Mouse (Mus musculus) testis, adult 2 months (tissue): ENCODE data around the gene Cd96.

Experiments
- CTCF ChIP-seq: fragments of 200-500 bp; IDR thresholded peaks from 2 replicates; pipeline ENCODE4 v1.5.1; 2012; ENCODE audit warnings: low read depth, mild to moderate bottlenecking, inconsistent platforms, low read length, moderate library complexity; ENCODE audit not compliant: control insufficient read depth, insufficient read depth, insufficient replicate concordance
- POLR2A ChIP-seq: fragments of 200-500 bp; IDR thresholded peaks from 2 replicates; pipeline ENCODE4 v1.6.1; 2012; ENCODE audit warnings: low read depth, mild to moderate bottlenecking, inconsistent platforms, low read length, moderate library complexity; ENCODE audit not compliant: control insufficient read depth

DNA sequence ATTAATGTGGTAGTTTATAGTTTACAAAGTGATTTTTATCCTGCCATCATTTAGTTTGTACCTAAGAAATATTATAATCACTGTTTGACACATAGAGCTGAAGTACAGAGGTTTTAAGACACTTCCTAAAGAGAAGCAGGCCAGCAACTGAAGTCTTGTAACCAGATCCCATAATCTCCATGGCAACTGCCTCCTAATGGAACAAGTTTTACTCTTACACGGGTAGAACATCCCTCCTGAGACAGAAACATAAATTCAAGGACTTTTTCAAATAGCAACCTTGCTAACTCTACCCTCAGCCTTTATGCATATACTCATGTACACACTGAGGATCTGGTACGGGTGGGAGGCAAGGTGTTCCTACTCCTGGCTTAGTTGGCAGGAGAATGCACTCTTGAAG, 83.8 kb downstream of the Cd96 start:
- TF ChIP-seq CTCF (no peak), POLR2A (no peak)
